Mouse (Mus musculus) gastrocnemius, postnatal 36 days (tissue): Measurements from ENCODE around the gene Ssr2. TPM values are rescaled to one million over a fixed set of nuclear protein-coding genes. Genes with fewer than 3 reads are reported as not detected.

ENCODE experiments used
- DNase-seq, 2 experiments: peaks; one replicate each; pipeline ENCODE4 v3.0.0; 2022
- intact Hi-C: fragments of 180-260 bp; cut with DNase I; formaldehyde crosslinking; loops from one replicate; pipeline ENCODE4 v1.15.1; 2025
- microRNA-seq, 2 experiments: library from miRNA; unstranded; fragments of <30 nt; microRNA quantifications; one replicate each; pipeline ENCODE4 v1.2.0; 2021
- total RNA-seq, 2 experiments: library from RNA; stranded (reverse); gene quantifications; 2 replicates each; pipeline ENCODE4 v1.2.3; 2021

Ssr2 gene
- total RNA-seq, 2 experiments from 2014 or later, result 46.3 to 51.4 TPM

DNA sequence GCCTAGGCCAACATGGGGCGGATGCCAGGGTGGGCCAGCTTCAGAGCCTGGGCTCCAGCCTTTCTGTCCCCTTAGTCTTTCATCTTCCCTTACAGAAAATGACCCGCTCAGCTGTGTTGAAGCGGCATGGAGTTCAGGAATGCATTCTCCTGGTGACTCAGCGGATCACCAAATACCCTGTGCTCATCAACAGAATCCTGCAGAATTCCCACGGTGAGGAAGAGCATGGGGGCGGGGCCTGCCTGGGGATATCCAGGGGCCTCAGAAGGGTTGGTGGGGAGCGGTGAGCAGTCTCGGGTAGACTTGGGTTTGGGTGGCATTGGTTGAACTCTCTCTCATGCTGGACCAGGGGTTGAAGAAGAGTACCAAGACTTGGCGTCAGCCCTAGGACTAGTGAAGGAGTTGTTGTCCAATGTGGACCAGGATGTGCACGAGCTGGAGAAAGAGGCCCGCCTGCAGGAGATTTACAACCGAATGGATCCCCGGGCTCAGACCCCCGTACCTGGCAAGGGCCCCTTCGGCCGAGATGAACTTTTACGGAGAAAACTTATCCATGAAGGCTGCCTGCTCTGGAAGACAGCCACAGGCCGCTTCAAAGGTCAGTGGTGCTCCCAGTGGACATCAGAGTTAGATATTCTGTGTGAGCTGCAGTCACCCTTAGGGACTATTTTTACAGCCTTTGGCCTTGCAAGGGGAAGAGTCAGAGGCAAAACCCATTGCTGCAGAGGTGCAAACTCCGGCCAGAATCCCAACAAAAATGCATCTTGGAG is 60.0 kb downstream of the Ssr2 start:
- intact Hi-C loops, result loop anchor here (5.0 kb wide), 1 partner anchor 43 kb away; no protein-coding TSS in a partner anchor
- no peak for DNase-seq

DNA sequence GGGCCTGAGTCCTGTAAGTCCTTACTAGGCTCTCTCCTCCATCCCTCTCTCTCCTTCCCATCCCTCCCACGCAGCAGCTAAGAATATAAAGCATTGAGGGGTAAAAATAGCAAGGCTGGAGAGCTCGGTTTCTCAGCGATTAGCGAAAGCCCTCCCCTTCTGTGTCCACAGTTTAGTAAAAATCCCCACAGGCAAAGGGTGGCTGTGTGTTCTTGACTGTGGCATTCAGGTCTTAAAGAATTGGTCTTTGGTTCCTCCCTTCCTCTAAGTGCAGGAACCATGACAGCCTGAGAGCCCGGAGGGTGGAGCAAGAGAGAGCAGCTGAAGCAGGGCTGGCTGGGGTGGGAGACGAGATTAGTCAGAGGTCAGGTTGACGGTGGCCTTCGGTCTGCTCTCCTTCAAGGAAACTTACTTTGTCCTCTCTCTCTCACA is 60.9 kb downstream of the Ssr2 start:
- intact Hi-C loops, result loop anchor here (5.0 kb wide), 1 partner anchor 44 kb away; no protein-coding TSS in a partner anchor
- no peak for DNase-seq

- intact Hi-C loops, result loop anchor here (5.0 kb wide), 1 partner anchor 45 kb away; no protein-coding TSS in a partner anchor
- DNase-seq, result no peak
Observed at GRCm38 (mm10) chr3:88637134-88637533, 61.5 kb downstream of the Ssr2 start.

Small RNA genes within 50 kb of the gene (microRNA-seq; reads per million reads assigned to microRNA genes)
- gene Mir1905, result 0 reads per million in 2 experiments

Other genes starting within 250 kb of the Ssr2 start
- gene Tmem79, start 239.7 kb upstream of the Ssr2 start, total RNA-seq, result 1 to 10 TPM; 2.0 to 2.4 TPM
- gene Smg5, start 239.6 kb upstream of the Ssr2 start, total RNA-seq, result 10 to 100 TPM; 34.8 to 35.8 TPM
- under 1 TPM; 0.26 to 0.42 TPM for gene Paqr6, start 211.3 kb upstream of the Ssr2 start, total RNA-seq
- not detected for gene Bglap3, start 203.1 kb upstream of the Ssr2 start, total RNA-seq
- gene Bglap2, start 197.2 kb upstream of the Ssr2 start, total RNA-seq, result not detected
- gene Bglap, start 191.4 kb upstream of the Ssr2 start, total RNA-seq, result not detected
- 10 to 100 TPM; 15.1 to 20.3 TPM for gene Pmf1, start 165.5 kb upstream of the Ssr2 start, total RNA-seq
- gene Slc25a44, start 150.7 kb upstream of the Ssr2 start, total RNA-seq, result 10 to 100 TPM; 13.0 to 15.6 TPM
- gene Sema4a, start 114.7 kb upstream of the Ssr2 start, total RNA-seq, result 1 to 10 TPM; 1.2 to 1.4 TPM
- 10 to 100 TPM; 75.3 to 79.8 TPM for gene Lmna, start 65.9 kb upstream of the Ssr2 start, total RNA-seq
- gene Mex3a, start 43.5 kb upstream of the Ssr2 start, total RNA-seq, result under 1 TPM; 0.17 to 0.33 TPM
- not detected for gene Rab25, start 27.6 kb upstream of the Ssr2 start, total RNA-seq
- 10 to 100 TPM; 70.6 to 76.1 TPM for gene Lamtor2, start 22.8 kb upstream of the Ssr2 start, total RNA-seq
- 10 to 100 TPM; 73.6 to 77.4 TPM for gene Ubqln4, start 22.1 kb upstream of the Ssr2 start, total RNA-seq
- 10 to 100 TPM; 18.5 to 29.3 TPM for gene Arhgef2, start 30.1 kb downstream of the Ssr2 start, total RNA-seq
- not detected for gene Rxfp4, start 77.3 kb downstream of the Ssr2 start, total RNA-seq
- gene Khdc4, start 109.9 kb downstream of the Ssr2 start, total RNA-seq, result 10 to 100 TPM; 19.9 to 25.0 TPM
- 10 to 100 TPM; 16.5 to 20.5 TPM for gene Rit1, start 141.0 kb downstream of the Ssr2 start, total RNA-seq
- gene Syt11, start 199.3 kb downstream of the Ssr2 start, total RNA-seq, result 1 to 10 TPM; 2.1 to 3.1 TPM